Mouse (Mus musculus) brown adipose tissue, adult 24 weeks (tissue): ENCODE results near the gene Osbpl6. TPM values are rescaled to one million over a fixed set of nuclear protein-coding genes. Genes with fewer than 3 reads are reported as not detected.

Source experiments
- H3K27ac ChIP-seq: fragments of 200-500 bp; replicated peaks from 2 replicates; pipeline ENCODE4 v1.5.1; 2012; ENCODE audit warnings: low read depth, mild to moderate bottlenecking, low read length
- H3K4me1 ChIP-seq: fragments of 200-500 bp; 2 replicates; pipeline ENCODE4 v1.6.1; 2012; ENCODE audit warnings: low read length, mixed read lengths; ENCODE audit not compliant: control insufficient read depth, insufficient read depth, insufficient read length
- H3K4me3 ChIP-seq: fragments of 200-500 bp; 2 replicates; pipeline ENCODE4 v1.5.1; 2012; ENCODE audit warnings: low read depth, mild to moderate bottlenecking, low read length, moderate library complexity; ENCODE audit not compliant: insufficient read depth
- polyA plus RNA-seq: library from polyadenylated mRNA; stranded (reverse); fragments of >200 nt; gene quantifications from 2 replicates; pipeline ENCODE4 v1.2.4, GENCODE M21; 2012; ENCODE audit not compliant: missing spikeins, insufficient read depth, insufficient read length

Osbpl6 gene
- polyA plus RNA-seq, 1 experiment: 5.2 TPM

DNA sequence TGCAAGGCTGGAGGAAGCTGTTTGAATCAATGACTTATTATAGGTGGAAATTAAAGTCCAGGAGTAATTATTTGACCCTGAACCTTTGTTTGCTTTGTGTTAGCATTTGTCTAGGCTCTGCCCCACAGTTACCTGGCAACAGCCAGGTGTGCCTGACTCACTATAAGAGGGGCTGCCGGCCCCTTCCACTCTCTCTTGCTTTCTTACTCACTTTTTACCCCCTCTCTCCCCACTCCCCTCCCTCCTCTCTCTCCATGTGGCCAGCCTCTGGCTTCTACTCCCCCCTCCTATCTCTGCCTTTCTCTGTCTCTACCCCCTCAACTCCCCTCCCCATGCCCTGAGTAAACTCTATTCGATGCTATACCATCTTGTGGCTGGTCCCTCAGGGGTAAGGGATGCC is 33.2 kb downstream of the Osbpl6 start:
- Histone ChIP-seq H3K4me1 (no peaks in the 10 kb centered on the region), H3K4me3 (no peak overlapping the region), H3K27ac (no peak overlapping the region)

DNA sequence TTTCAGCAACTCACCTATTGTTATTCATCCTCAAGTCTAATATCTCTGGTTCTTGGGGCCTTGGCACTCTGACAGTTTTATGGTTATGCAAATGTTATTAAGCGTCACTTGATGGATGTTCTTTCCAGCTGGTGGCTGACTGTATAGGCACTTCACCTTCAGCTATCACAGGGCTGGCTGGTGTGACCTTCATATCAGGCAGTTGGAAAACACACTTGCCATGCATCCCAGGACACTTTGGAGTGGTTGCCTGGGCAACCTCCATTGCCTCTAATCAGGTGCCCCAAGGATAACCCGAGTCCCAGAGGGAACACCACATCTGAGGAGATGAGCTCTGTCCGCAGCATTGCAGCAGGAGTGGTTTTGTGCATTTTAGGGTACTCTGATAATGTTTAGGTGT is 35.8 kb downstream of the Osbpl6 start:
- no peaks in the 10 kb centered on the region for H3K4me1 ChIP-seq
- no peak overlapping the region for H3K27ac ChIP-seq
- H3K4me3 ChIP-seq: no peak overlapping the region

DNA sequence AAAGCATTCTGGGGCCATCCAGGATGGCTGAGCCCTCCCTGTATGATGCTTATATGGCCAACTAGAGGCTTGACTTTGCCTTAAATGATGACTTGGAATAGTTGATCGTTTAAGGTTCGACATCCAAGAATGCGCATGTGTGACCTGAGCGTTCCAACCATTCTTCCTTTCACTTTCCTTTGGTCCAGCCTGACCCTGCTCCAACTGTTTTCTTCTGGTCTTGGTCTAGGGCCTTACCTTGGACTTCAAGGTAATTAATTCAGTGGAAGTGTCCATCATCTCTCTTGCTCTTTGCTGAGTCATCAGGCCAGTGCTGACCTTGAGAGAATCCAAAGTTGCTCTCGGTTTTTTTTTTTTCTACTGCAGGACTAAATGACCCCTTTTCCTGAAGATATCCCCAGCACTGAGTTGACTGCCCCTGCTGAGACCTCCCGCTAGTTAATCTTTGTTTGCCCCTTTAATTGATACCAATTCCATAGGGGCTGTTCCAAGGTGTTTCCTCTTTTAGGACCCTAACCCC is 43.6 kb downstream of the Osbpl6 start:
- H3K4me1 ChIP-seq: no peaks in the 10 kb centered on the region

DNA sequence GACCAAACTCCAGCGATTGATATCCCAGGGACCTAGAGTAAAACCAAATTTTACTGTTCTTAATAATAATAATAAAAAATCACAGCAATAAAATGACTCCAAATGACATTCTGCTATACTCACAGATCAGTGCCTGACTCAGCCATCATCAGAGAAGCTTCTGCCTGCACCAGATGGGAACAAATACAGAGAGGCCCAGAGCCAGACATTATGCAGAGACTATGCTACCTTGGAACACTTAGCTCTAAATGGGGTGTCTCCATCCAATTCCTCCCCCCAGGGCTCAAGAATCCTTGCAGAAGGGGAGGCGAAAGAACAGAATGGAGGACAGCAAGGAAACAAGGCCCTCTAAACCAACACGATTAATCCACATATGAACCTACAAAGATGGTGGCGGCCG is 60.4 kb downstream of the Osbpl6 start:
- Histone ChIP-seq H3K4me1 (no peaks in the 10 kb centered on the region), H3K27ac (no peak overlapping the region), H3K4me3 (no peak overlapping the region)

More for the DNA sequence above, 43.6 kb downstream of the Osbpl6 start:
- H3K27ac ChIP-seq: no peak overlapping the region
- no peak overlapping the region for H3K4me3 ChIP-seq

DNA sequence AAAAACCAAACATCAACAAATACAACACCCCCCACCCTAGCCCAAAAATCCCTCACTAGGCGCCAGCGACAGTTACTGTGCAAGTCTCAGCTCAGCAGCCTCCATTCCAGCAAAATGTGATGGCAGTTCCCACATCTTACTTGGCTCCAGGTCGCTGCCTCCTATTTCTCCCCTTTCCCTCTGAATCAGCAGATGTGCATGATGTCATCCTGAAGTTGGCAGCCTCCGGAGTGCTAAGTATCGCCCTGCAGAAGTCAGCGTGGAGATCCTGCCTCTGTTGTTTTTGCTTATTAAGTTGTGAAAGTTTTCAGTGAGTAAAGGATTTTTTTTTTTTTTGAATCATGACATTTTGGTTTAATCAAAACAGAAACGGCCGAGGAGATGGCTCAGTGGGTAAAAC is 61.9 kb downstream of the Osbpl6 start:
- no peak overlapping the region for H3K27ac ChIP-seq
- H3K4me3 ChIP-seq: no peak overlapping the region
- no peaks in the 10 kb centered on the region for H3K4me1 ChIP-seq

DNA sequence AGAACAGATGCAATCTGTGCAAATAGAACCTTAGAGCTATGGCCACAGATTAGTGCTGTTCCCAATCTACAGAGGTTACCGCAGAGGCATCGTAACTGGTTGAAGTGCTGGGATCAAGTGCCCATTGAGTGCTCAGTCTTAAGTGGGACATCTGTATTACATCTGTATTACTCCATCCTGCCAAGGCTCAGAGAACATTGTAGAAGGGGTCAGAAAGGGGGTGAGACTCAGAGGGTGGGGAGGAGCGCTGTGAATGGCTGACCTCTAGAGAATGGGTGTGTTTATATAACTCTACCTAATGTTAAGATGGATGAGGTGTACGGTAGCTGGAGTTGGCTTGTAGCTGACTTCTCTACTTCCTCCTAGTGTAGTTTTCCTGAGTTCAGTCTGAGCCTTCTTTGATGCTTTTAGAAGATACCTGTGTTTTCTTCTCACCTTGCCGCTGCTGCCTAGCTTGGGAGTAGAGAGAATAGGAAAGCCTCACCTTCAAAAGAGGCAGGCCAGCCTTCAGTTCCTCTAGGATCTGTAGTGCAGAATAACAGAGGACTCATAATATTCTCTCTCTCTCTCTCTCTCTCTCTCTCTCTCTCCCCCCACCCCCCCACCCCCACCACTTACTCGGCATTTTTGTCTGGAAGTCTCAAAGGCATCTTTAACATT is 62.9 kb downstream of the Osbpl6 start:
- Histone ChIP-seq H3K4me3 (no peak overlapping the region), H3K4me1 (no peaks in the 10 kb centered on the region), H3K27ac (no peak overlapping the region)

DNA sequence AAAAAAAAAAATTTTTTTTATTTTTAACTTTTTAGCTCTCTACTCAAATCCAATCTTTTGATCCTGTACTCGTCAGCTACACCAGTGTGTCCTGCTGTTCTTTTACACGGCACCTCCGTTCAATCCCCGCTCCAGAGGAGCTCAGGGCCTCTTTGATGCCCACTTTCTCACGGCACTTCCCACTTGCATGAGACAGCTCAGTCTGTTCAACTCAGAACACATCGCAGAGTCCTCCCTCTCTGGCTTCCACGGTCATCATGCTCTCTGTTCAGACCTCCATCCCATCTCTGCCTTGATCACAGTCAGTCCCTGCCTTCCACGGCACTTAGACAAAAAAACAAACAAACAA is 63.4 kb downstream of the Osbpl6 start:
- H3K4me3 ChIP-seq: no peak overlapping the region
- H3K27ac ChIP-seq: no peak overlapping the region
- H3K4me1 ChIP-seq: no peaks in the 10 kb centered on the region

DNA sequence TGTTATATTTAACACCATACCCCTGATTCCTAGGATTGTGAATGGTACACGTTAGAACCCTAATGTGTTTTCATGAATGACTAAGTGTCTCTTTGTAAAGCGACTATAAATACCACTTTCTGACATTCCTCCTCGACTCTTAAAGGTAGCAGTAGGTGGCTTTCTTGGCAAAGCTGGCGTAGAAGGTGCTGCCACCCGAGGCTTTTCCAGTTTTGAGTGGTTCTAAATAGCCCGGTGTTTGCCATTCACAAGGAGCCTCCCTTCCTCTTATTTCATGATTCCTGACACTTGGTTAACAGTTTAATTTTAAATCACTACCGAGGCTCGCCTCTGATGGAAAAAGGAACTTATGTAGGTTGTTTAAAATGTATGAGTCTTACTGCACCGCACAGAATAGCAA is 64.1 kb downstream of the Osbpl6 start:
- H3K4me3 ChIP-seq: no peak overlapping the region
- H3K27ac ChIP-seq: no peak overlapping the region
- no peaks in the 10 kb centered on the region for H3K4me1 ChIP-seq

DNA sequence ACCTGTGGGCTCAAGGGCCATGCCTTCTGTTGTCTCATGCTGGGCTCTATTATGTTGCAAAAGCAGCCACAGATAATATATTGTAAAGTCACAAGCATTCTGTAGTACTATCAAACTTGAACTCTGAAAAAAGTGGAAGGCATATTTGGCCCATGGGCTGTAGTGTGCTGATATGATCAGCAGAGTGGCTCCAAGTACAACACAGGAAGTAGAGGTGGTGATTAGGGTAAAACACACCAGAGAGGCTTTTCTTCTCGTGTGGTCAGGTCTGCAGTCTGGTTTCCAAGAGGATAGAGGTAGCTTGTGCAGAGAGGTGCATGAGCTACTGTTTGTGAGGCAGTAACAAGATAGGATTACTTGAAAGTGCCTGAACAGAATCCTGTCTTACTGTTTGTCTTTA is 69.5 kb downstream of the Osbpl6 start:
- no peak overlapping the region for H3K27ac ChIP-seq
- H3K4me3 ChIP-seq: no peak overlapping the region
- H3K4me1 ChIP-seq: no peaks in the 10 kb centered on the region

DNA sequence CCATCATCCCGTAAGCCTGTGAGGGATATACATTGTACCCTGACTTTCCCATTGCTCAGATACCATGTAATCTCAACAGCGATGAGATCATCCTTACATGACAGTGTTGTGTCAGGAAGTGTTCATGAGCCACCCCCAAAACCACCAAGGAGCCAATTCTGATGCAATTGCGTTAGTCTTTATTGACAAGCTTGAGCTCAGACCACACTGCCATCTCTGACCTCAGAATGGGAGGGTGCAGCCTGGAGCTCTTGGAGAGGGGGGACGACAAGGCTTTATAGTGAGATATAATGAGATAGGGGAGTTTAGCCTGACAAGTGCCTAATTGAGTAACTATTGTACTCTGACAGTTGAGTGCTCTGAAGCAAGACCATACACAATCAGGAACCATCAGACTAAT is 82.5 kb downstream of the Osbpl6 start:
- Histone ChIP-seq H3K27ac (no peak overlapping the region), H3K4me3 (no peak overlapping the region), H3K4me1 (no peaks in the 10 kb centered on the region)

DNA sequence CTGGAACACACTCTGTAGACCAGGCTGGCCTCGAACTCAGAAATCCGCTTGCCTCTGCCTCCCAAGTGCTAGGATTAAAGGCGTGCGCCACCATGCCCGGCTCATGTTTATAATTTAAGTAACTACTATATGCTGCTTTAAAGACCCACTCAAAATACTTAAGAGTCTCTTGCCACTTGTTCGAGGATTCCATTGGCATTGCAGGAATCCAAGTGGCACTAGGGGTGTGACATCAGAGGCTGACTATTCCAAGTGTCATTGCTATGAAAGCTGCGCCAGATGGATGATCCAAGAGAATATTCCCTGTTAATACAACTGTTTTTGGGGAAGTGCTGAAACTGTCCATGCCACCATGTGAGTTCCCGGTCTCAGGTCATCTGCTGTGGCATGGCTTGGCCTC is 83.9 kb downstream of the Osbpl6 start:
- Histone ChIP-seq H3K4me3 (no peak overlapping the region), H3K27ac (no peak overlapping the region), H3K4me1 (no peaks in the 10 kb centered on the region)

DNA sequence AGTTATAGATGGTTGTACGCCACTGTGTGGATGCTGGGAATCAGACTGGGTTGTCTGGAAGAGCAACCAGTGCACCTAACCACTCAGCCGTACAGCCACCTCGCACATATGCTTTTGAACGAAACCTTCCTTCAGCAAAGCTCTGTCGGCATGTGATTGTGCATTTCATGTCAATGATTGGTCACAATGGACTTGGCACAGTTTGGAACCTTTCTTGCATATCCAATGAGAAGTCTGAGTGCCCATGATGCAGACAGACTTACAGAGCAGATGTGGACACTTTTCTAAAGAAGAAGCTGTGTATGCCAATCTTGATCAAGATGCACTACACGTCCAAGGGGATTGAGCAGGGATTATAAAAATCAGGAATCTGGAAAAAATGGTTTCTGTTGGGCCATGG is 85.1 kb downstream of the Osbpl6 start:
- Histone ChIP-seq H3K27ac (no peak overlapping the region), H3K4me3 (no peak overlapping the region), H3K4me1 (no peaks in the 10 kb centered on the region)

DNA sequence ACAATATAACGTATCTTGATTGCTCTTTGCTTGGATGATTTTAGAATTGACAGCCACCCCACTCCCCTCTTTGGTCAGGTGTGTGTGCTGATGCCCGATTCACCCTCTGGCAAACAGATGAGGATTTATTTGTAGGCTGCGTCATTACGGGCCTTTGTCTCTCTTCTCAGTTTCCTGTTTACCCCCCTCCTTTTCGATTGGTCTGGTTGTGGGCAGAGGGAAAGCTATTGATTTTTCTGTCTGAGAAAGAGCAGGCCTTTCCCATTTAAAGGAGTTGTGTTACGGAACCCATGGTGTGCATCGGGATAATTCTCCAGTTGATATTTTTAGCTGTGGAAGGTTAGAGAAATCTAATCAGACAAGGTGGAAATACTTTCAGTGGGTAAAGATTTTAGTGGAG is 85.9 kb downstream of the Osbpl6 start:
- H3K27ac ChIP-seq: no peak overlapping the region
- no peak overlapping the region for H3K4me3 ChIP-seq
- H3K4me1 ChIP-seq: no peaks in the 10 kb centered on the region

DNA sequence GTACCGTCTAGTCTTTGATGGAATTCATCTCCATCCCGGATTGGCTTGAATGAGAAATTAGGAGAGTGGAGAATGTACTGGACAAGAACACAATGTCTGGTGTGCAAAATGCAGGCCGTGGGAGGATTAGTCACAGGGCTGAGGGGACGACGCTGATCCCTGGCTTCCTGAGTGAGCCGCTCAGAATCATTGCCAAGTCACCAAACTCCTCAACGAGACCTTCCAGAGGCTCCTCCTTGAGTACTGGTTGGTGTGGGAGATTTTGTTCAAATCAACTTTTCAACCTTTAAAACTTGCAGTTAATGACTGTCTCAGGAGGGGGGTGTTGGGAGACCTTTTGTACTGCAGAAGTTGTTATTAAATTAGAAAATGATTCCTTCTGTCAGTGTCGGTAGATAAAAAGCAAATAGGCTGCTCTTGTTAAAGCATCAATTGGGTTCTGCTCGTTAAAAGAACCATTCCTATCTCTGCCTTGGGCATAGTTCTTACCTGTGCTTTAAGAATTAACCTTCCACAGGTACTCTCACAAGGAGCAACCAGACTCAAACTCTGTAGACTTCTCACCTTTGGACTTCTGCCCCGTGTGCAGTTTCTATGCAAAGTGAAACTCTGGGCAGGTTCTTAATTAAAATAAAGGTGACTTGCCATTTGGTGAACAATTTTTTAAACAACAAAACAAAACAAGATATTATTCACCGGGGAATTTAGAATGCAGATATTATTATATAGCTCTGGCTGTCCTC is 89.9 kb downstream of the Osbpl6 start:
- Histone ChIP-seq H3K4me1 (no peaks in the 10 kb centered on the region), H3K4me3 (no peak overlapping the region), H3K27ac (no peak overlapping the region)

DNA sequence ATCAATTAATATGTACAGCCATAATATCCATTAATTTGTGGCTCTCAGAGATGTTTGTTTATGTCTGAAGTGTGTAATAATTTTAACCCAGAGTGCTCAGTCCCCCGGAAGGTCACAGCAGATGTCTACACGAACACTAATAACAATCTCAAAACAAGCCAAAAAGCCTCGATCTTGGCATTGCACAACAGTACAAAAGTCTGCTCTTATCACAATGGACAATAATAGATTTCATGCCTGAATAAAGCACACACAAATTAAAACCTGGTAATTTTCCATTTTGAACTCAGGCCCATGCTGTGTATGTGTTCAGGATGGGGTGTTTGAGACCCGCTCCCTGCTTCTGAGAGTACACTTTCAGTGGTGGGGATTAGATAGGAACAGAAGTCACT is 90.4 kb downstream of the Osbpl6 start:
- H3K27ac ChIP-seq: no peak overlapping the region
- no peaks in the 10 kb centered on the region for H3K4me1 ChIP-seq
- H3K4me3 ChIP-seq: no peak overlapping the region

DNA sequence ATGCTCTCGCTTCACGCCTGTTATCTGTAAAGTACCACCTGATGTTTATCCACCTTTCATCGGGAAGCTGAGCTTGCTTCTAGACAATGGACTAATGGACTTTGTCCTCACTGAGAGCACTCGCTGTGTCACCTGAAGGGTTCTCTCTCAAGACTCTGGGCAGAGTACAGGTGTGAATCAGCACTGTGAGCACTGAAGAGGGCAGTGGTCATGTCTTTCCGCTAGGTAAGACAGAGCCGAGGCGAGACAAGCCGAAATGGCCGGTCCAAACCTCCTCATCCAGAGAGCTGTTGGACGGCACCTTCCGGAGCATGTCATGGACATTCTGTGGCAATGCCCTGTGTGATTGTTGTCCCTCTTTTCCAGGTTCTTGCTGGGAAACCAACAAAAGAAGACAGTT is 92.6 kb downstream of the Osbpl6 start:
- Histone ChIP-seq H3K4me1 (no peaks in the 10 kb centered on the region), H3K27ac (no peak overlapping the region), H3K4me3 (no peak overlapping the region)
